Mouse (Mus musculus) limb, embryonic 14.5 days (tissue): Measurements from ENCODE around the gene Pfkfb4. TPM values are rescaled to one million over a fixed set of nuclear protein-coding genes. Genes with fewer than 3 reads are reported as not detected.

Experiments used
- ATAC-seq: fragments of 200-750 bp; cut with Nextera tagmentation; 2 replicates; pipeline ENCODE4 v1.8.0; 2017; ENCODE audit warnings: low read depth, moderate number of reproducible peaks, moderate TSS enrichment; ENCODE audit not compliant: low FRiP score
- DNase-seq: peaks from one replicate; pipeline ENCODE4 v3.0.0-alpha.2; 2015; ENCODE audit warnings: low spot score
- H3K27ac ChIP-seq: fragments of 300-500 bp; sonication (generic); replicated peaks from 2 replicates; pipeline ENCODE4 v1.5.1; 2014; ENCODE audit warnings: low read depth, mild to moderate bottlenecking, low read length, moderate library complexity, mixed read lengths
- H3K27me3 ChIP-seq: fragments of 300-500 bp; sonication (generic); 2 replicates; pipeline ENCODE4 v1.6.1; 2014; ENCODE audit warnings: low read length, mixed read lengths; ENCODE audit not compliant: control insufficient read depth, insufficient read depth
- H3K36me3 ChIP-seq: fragments of 300-500 bp; sonication (generic); 2 replicates; pipeline ENCODE4 v1.6.1; 2014; ENCODE audit warnings: mild to moderate bottlenecking, low read length, moderate library complexity, mixed read lengths; ENCODE audit not compliant: control insufficient read depth, insufficient read depth
- H3K4me1 ChIP-seq: fragments of 300-500 bp; sonication (generic); 2 replicates; pipeline ENCODE4 v1.6.1; 2014; ENCODE audit warnings: antibody characterized with exemption, low read length, mixed read lengths; ENCODE audit not compliant: control insufficient read depth, insufficient read depth
- H3K4me2 ChIP-seq: fragments of 300-500 bp; sonication (generic); replicated peaks from 2 replicates; pipeline ENCODE4 v1.6.1; 2014; ENCODE audit warnings: low read depth, mild to moderate bottlenecking, low read length, moderate library complexity; ENCODE audit not compliant: severe bottlenecking
- H3K4me3 ChIP-seq: fragments of 300-500 bp; sonication (generic); replicated peaks from 2 replicates; pipeline ENCODE4 v1.5.1; 2014; ENCODE audit warnings: low read length
- H3K9ac ChIP-seq: fragments of 300-500 bp; sonication (generic); 2 replicates; pipeline ENCODE4 v1.6.1; 2014; ENCODE audit warnings: mild to moderate bottlenecking, low read depth, low read length, moderate library complexity; ENCODE audit not compliant: severe bottlenecking
- H3K9me3 ChIP-seq: fragments of 300-500 bp; sonication (generic); 2 replicates; pipeline ENCODE4 v1.6.1; 2016; ENCODE audit warnings: low read length; ENCODE audit not compliant: control insufficient read depth
- POLR2A ChIP-seq: fragments of 200-500 bp; IDR thresholded peaks from 2 replicates; pipeline ENCODE4 v1.8.0; 2012; ENCODE audit warnings: inconsistent platforms, mild to moderate bottlenecking, moderate library complexity, borderline replicate concordance; ENCODE audit not compliant: insufficient read depth, insufficient read length; ENCODE audit errors: extremely low read depth
- WGBS: fragments of 180-500 bp; shearing (Covaris S2); extraction: QIAGEN DNeasy Blood & Tissue Kit; methylation state at CpG from one replicate; pipeline ENCODE4 v1.1.7; 2014; 5-methylcytosine and 5-hydroxymethylcytosine counted together
- polyA plus RNA-seq, 2 experiments: library from polyadenylated mRNA; depleted of rRNA in 1 of 2; stranded (reverse) in 1 of 2; unstranded in 1 of 2; fragments of >200 nt; fragmentation: Nextera tagmentation in 1 of 2; extraction: Ambion mirVana in 1 of 2; gene quantifications; 2 replicates each; pipeline versions ENCODE4 v1.2.1 to v1.2.3; 2012 to 2014

The Pfkfb4 gene
- polyA plus RNA-seq, 2 experiments = 9.1 to 14.5 TPM

DNA sequence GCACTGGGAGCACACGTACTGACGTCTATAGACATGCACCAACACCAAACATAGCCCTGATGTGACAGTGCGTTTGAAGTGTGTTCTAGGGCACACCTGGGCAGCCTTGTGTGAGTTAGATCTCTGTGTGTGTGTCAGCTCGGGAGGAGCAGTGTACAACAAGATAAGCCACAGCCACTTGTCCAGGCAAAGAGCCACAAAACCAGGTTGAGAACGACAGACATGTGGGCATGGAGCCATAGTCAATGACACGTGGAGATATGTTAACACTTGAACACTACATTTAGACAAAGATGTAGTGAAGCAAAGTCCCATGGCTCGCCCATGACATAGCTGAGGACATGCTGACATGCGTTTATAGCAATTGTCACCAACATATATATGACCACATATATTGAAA lies 21.0 kb upstream of the Pfkfb4 start:
- TF ChIP-seq POLR2A = no peak
- Histone ChIP-seq H3K9ac (no peak overlapping the region), H3K4me1 (no peaks in the 10 kb centered on the region), H3K9me3 (no peaks in the 10 kb centered on the region), H3K4me3 (no peak overlapping the region), H3K4me2 (no peak overlapping the region), H3K27ac (no peak overlapping the region), H3K36me3 (no peaks in the 10 kb centered on the region), H3K27me3 (no peaks in the 10 kb centered on the region)
- ATAC-seq (no peak), DNase-seq (no peak)
- 88% methylated on average over 8 of the region's 8 CpGs for WGBS

DNA sequence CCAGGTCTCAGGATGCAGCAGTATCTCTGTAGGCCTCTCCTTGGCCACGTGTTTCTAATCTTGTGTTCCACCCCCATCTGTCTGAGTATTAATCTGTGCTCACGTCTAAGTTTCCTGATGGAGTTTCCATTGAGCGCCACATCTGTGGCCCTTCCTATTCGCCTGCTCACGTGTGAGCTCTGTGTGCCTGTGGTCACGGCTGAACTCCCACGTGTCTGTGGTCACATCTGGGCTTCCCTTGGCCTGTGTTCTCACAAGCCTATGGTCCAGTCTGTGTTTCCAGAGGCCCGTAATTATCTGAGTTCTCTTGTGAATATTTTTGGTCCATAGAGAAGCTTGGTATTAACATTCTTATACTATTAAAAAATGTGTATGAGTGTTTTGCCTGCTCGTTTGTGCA lies 15.1 kb upstream of the Pfkfb4 start:
- ATAC-seq = no peak
- Histone ChIP-seq H3K36me3 (no peaks in the 10 kb centered on the region), H3K4me1 (no peaks in the 10 kb centered on the region), H3K4me2 (no peak overlapping the region), H3K4me3 (no peak overlapping the region), H3K27ac (no peak overlapping the region), H3K9me3 (no peaks in the 10 kb centered on the region), H3K27me3 (no peaks in the 10 kb centered on the region), H3K9ac (no peak overlapping the region)
- TF ChIP-seq POLR2A = no peak
- 75% methylated on average over 9 of the region's 9 CpGs for WGBS
- no peak for DNase-seq

DNA sequence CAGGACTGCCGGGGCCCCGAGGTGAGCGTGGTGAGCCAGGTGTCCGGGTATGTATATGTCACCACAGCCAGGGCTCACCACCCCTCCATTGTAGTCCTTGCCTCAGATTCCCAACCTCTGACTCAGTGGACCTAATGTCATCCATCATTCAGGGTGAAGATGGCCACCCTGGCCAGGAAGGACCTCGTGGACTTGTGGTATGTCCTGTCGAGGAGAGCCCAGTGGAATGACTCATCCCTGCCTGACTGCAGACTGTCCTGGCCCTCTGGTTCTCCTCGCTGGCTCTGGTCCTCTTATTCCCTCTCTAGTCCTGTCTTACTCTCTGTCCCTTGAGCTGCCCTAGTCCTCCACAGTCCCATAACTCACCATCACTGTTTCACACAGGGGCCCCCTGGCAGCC lies 13.6 kb upstream of the Pfkfb4 start:
- Histone ChIP-seq H3K9me3 (no peaks in the 10 kb centered on the region), H3K36me3 (no peaks in the 10 kb centered on the region), H3K4me1 (no peaks in the 10 kb centered on the region), H3K9ac (no peak overlapping the region), H3K27me3 (no peaks in the 10 kb centered on the region), H3K4me3 (no peak overlapping the region), H3K4me2 (no peak overlapping the region), H3K27ac (no peak overlapping the region)
- TF ChIP-seq POLR2A = no peak
- DNase-seq (no peak), ATAC-seq (no peak)
- 82% methylated on average over 7 of the region's 7 CpGs for WGBS

DNA sequence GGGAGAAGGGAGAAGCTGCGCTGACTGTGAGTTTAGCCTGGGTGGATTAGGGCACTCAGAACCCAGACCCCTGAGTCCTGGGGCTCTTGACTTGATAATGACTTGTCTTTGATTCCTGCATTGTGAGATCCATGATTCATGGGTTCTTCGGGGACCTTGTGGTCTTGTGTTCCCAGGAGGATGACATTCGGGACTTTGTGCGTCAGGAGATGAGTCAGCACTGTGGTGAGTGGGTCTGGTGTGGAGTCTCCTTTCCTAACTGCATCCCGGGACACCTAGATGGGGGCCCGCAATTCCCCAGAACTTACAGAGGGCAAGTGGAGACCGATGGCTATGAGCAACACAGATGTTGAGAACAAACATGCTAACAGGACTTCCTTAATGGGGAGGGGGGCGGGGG lies 9.1 kb upstream of the Pfkfb4 start:
- H3K9me3 ChIP-seq = no peaks in the 10 kb centered on the region
- TF ChIP-seq POLR2A = no peak

DNA sequence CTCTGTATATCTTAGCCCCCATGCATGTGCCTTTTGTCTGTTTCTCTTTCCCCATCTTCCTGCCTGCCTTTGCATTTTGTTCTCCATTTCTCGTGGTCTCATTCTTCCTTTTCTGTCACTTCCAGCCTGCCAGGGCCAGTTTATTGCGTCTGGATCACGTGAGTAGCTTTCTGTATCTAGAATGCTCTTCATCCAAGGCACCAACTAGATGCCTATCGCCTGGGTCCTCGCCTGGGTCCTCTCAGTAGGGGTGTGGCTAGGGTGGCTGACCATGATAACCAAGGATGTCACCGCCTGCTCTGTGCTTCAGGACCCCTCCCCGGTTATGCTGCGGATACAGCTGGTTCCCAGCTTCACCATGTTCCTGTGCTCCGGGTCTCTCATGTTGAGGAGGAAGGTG lies 8.4 kb upstream of the Pfkfb4 start:
- no peak overlapping the region for H3K9ac ChIP-seq
- no peaks in the 10 kb centered on the region for H3K9me3 ChIP-seq
- H3K27ac ChIP-seq = no peak overlapping the region
- H3K27me3 ChIP-seq = no peaks in the 10 kb centered on the region
- no peak for TF ChIP-seq POLR2A
- H3K4me2 ChIP-seq = no peak overlapping the region
- H3K36me3 ChIP-seq = no peaks in the 10 kb centered on the region
- 76% methylated on average over 9 of the region's 9 CpGs for WGBS
- no peak overlapping the region for H3K4me3 ChIP-seq
- H3K4me1 ChIP-seq = peaks cover 5% of the 10 kb centered on the region
- DNase-seq = no peak
- no peak for ATAC-seq

More for the DNA sequence above, 9.1 kb upstream of the Pfkfb4 start:
- no peak for DNase-seq
- no peak overlapping the region for H3K4me3 ChIP-seq
- H3K9ac ChIP-seq = no peak overlapping the region
- H3K27ac ChIP-seq = no peak overlapping the region
- H3K36me3 ChIP-seq = no peaks in the 10 kb centered on the region
- no peaks in the 10 kb centered on the region for H3K4me1 ChIP-seq
- H3K27me3 ChIP-seq = no peaks in the 10 kb centered on the region
- 79% methylated on average over 8 of the region's 8 CpGs for WGBS
- H3K4me2 ChIP-seq = no peak overlapping the region
- ATAC-seq = no peak

DNA sequence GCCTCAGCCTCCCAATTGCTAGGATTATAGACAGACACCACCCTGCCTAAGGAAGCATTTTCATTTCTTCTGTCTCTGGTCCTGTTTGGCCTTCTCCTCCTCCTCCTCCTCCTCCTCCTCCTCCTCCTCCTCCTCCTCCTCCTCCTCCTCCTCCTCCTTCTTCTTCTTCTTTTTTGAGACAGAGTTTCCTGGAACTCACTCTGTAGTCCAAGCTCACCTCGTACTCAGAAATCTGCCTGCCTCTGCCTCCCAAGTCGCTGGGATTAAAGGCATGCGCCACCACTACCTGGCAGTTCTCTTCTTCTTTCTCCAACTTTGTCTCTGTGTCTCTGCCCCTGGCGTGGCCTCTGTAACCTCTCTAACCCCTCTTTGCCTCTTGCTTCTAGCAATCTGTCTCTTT lies 5.9 kb upstream of the Pfkfb4 start, which contains the start of gene Ucn2:
TSS of gene Ucn2 (plus strand) at position 301 of the 400 bp plus-strand sequence.
- Histone ChIP-seq H3K4me3 (no peak within 1 kb of the TSS), H3K9me3 (no peaks in the 10 kb centered on the region), H3K9ac (no peak within 1 kb of the TSS), H3K36me3 (no peaks in the 10 kb centered on the region), H3K27me3 (no peaks in the 10 kb centered on the region), H3K4me1 (peaks cover 13% of the 10 kb centered on the region), H3K4me2 (no peak within 1 kb of the TSS), H3K27ac (no peak within 1 kb of the TSS)
- WGBS = 77% methylated on average over 4 of the region's 4 CpGs
- no peak for DNase-seq
- no peak for ATAC-seq
- no peak for TF ChIP-seq POLR2A
